Mouse (Mus musculus) heart, embryonic 16.5 days (tissue): ENCODE results near the gene Kyat3. TPM values are rescaled to one million over a fixed set of nuclear protein-coding genes. Genes with fewer than 3 reads are reported as not detected.

Experiments used
- ATAC-seq: fragments of 200-750 bp; cut with Nextera tagmentation; replicated peaks from 2 replicates; pipeline ENCODE4 v1.8.0; 2017; ENCODE audit warnings: moderate number of reproducible peaks; ENCODE audit not compliant: insufficient read depth, low FRiP score; ENCODE audit errors: extremely low read depth
- H3K27ac ChIP-seq: fragments of 300-500 bp; sonication (generic); 2 replicates; pipeline ENCODE4 v1.5.1; 2014; ENCODE audit warnings: mild to moderate bottlenecking, low read length, control low read depth, moderate library complexity
- H3K27me3 ChIP-seq: fragments of 300-500 bp; sonication (generic); 2 replicates; pipeline ENCODE4 v1.6.1; 2014; ENCODE audit warnings: low read length, mixed read lengths; ENCODE audit not compliant: control insufficient read depth, insufficient read depth
- H3K36me3 ChIP-seq: fragments of 300-500 bp; sonication (generic); 2 replicates; pipeline ENCODE4 v1.6.1; 2014; ENCODE audit not compliant: control insufficient read depth, insufficient read depth
- H3K4me1 ChIP-seq: fragments of 300-500 bp; sonication (generic); 2 replicates; pipeline ENCODE4 v1.6.1; 2014; ENCODE audit warnings: low read length, mixed read lengths; ENCODE audit not compliant: control insufficient read depth, insufficient read depth
- H3K4me2 ChIP-seq: fragments of 300-500 bp; sonication (generic); 2 replicates; pipeline ENCODE4 v1.6.1; 2014; ENCODE audit warnings: low read depth, mild to moderate bottlenecking, control low read depth, low read length
- H3K4me3 ChIP-seq: fragments of 300-500 bp; sonication (generic); 2 replicates; pipeline ENCODE4 v1.5.1; 2014; ENCODE audit warnings: mild to moderate bottlenecking, control low read depth, low read length
- H3K9ac ChIP-seq: fragments of 300-500 bp; sonication (generic); 2 replicates; pipeline ENCODE4 v1.6.1; 2014; ENCODE audit warnings: low read length, control low read depth
- H3K9me3 ChIP-seq: fragments of 300-500 bp; sonication (generic); replicated peaks from 2 replicates; pipeline ENCODE4 v1.6.1; 2016; ENCODE audit warnings: low read length; ENCODE audit not compliant: control insufficient read depth
- WGBS: fragments of 180-500 bp; shearing (Covaris S2); extraction: QIAGEN DNeasy Blood & Tissue Kit; methylation state at CpG from one replicate; pipeline ENCODE4 v1.1.7; 2014; 5-methylcytosine and 5-hydroxymethylcytosine counted together
- polyA plus RNA-seq: library from polyadenylated mRNA; unstranded; fragments of >200 nt; fragmentation: Nextera tagmentation; extraction: Ambion mirVana; gene quantifications from 2 replicates; pipeline ENCODE4 v1.2.1, GENCODE M21; 2015

The Kyat3 gene
- polyA plus RNA-seq, 1 experiment from 2014 or later = 15.6 TPM

DNA sequence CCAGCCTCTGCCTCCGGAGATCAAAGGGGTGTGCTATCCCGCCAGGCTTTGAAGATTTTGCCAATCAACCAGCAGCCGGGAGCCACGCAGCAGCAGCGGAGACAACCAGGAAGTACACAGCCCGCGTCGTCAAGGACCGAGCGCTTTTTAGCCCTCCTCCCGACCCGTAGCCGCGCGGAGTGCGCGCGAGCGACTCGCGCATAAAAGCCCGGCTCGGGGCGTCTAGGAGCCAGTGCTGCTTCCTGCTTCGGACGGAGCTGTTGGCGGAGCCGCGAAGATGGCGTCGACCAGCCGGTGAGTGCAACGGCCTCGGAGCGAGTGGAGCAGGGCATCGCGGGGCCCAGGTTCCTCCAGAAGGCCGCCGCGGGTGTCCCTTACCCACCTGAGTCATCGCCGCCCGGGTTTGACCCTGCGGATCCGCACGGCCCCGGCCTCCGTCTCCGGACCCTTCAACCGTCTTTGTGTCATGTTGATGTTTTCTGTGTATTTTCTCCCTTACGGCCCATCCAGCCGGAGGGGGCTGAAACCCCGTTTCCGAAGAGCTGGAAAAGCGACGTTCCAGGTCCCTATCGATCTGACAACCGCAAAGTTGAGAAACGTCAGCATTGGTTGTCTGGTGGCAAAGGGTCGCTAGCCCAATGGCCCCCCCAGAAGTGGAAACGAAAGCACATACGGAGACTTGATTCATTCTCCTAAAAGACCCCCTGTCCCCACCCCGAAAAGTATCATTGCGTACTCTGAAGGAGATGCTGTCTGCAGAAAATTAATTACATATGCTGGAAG lies 64.3 kb downstream of the Kyat3 start, which contains the start of gene Gtf2b:
TSS of gene Gtf2b (plus strand) at position 51 of the 783 bp plus-strand sequence.
- WGBS = under 1% methylated on average over 64 of the region's 64 CpGs

DNA sequence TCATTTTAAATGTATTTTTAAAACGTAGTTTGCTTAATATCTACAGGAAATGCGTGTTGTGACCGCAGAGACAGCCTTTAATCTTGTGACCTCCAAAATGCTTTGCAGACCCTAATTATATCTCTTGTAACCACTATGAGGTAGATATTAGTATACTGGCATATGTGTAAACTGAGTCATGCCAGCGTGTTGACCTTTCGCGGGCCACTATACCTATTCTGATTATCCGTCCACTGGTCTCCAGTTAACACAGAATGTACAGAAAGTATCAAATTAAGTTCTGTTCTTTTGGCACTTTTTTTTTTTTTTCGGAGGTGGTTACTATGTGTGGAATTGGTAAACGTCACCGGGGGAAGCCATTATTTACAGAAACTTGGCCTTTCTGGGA lies 64.9 kb downstream of the Kyat3 start:
- ATAC-seq = no peak
- H3K9me3 ChIP-seq = no peaks in the 10 kb centered on the region
- H3K36me3 ChIP-seq = no peaks in the 10 kb centered on the region
- H3K4me2 ChIP-seq = peak overlapping the region; percentile 92
- H3K4me1 ChIP-seq = peaks cover 32% of the 10 kb centered on the region
- H3K27me3 ChIP-seq = no peaks in the 10 kb centered on the region
- peak overlapping the region; percentile 97 for H3K4me3 ChIP-seq
- H3K9ac ChIP-seq = peak overlapping the region; percentile 97
- H3K27ac ChIP-seq = peak overlapping the region; percentile 88
- 17% methylated on average over 10 of the region's 10 CpGs for WGBS

More for the DNA sequence above, 64.3 kb downstream of the Kyat3 start, which contains the start of gene Gtf2b:
- H3K4me2 ChIP-seq = peak within 1 kb of the TSS; percentile 92
- H3K4me3 ChIP-seq = peak within 1 kb of the TSS; percentile 97
- H3K4me1 ChIP-seq = peaks cover 29% of the 10 kb centered on the region
- no peaks in the 10 kb centered on the region for H3K36me3 ChIP-seq
- ATAC-seq = peak; percentile 100
- no peaks in the 10 kb centered on the region for H3K9me3 ChIP-seq
- H3K9ac ChIP-seq = peak within 1 kb of the TSS; percentile 97
- H3K27ac ChIP-seq = peak within 1 kb of the TSS; percentile 88
- H3K27me3 ChIP-seq = no peaks in the 10 kb centered on the region

DNA sequence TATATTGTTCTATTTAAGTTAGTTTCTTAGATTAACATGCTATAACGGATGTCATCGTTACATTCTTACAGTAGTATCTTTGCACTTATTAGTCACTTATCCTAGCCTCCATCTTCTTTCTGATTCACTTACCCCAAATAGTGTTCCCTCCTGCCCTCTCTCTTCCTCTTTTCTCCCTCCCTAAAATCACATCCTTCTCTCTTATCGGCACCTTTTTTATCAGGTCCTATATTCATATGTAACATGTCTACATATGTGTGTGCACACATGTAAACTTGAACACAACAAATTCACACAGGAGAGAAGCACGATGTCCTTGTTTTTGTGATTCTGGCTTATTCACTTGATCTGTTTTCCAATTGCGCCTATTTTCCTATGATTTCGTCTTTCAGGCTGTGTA lies 67.6 kb downstream of the Kyat3 start:
- Histone ChIP-seq H3K4me3 (no peak overlapping the region), H3K9me3 (no peaks in the 10 kb centered on the region), H3K36me3 (peaks cover 11% of the 10 kb centered on the region; the same call in 1 of the 2 replicates), H3K27ac (no peak overlapping the region), H3K4me1 (peaks cover 36% of the 10 kb centered on the region), H3K27me3 (no peaks in the 10 kb centered on the region), H3K4me2 (no peak overlapping the region), H3K9ac (no peak overlapping the region)
- 95% methylated on average over 6 of the region's 6 CpGs for WGBS
- ATAC-seq = no peak

DNA sequence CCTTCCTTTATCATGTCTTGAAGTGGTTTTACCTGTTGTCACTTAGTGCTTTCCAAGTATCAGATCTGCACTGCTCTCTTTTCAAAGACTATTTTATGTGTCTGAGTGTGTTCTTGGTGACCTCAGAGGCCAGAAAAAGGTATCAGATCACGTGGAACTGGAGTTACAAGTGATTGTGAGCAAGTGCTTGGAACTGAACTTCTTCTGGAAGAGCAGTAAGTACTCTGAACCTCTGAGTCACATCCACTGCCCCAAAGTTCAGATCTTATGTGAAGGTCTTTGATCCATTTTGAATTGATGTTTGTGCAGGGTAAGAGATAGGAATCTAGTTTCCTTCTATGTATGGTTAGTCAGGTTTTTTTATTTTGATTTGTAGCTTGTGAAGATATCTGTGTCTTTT lies 69.7 kb downstream of the Kyat3 start:
- no peaks in the 10 kb centered on the region for H3K9me3 ChIP-seq
- no peaks in the 10 kb centered on the region for H3K27me3 ChIP-seq
- H3K4me2 ChIP-seq = no peak overlapping the region
- no peak overlapping the region for H3K9ac ChIP-seq
- WGBS = 22% methylated on average over 1 of the region's 1 CpGs
- H3K4me3 ChIP-seq = no peak overlapping the region
- ATAC-seq = no peak
- no peak overlapping the region for H3K27ac ChIP-seq
- H3K36me3 ChIP-seq = peaks cover 14% of the 10 kb centered on the region; the same call in 1 of the 2 replicates
- peaks cover 37% of the 10 kb centered on the region for H3K4me1 ChIP-seq

DNA sequence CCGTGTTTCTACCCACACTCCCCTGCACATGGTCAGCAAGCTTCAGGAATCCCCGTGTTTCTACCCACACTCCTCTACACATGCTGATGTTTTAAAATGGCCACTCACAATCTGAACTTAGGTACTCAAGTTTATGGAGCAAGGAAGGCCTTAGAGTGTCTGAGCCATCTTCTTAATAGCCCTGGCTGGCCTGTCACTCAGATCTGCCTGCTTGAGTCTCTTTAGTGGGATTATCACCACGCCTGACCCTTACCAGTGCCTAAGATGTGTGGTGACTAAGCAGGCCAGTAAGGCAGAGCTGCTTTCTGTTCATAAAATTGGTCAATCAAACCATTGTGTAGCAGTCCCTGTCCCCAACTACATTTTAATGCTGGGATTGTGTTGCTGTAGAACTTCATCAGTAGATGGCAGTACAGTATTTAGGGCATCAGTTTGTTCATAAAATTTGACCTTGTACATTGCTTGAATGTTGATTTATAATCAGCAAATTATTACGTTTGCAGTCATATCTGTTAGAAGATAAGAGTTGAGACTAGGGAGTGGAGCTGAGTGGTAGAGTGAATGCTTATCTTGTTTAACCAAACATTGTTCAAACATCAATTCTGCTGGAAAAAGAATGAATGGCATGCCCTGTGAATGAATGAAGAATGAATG lies 72.8 kb downstream of the Kyat3 start:
- H3K4me1 ChIP-seq = peaks cover 26% of the 10 kb centered on the region
- peaks cover 20% of the 10 kb centered on the region; the same call in 1 of the 2 replicates for H3K36me3 ChIP-seq
- no peak overlapping the region for H3K9ac ChIP-seq
- no peak overlapping the region for H3K27ac ChIP-seq
- 46% methylated on average over 4 of the region's 4 CpGs for WGBS
- no peak for ATAC-seq
- H3K4me2 ChIP-seq = no peak overlapping the region
- no peak overlapping the region for H3K4me3 ChIP-seq
- H3K27me3 ChIP-seq = no peaks in the 10 kb centered on the region
- H3K9me3 ChIP-seq = no peaks in the 10 kb centered on the region

DNA sequence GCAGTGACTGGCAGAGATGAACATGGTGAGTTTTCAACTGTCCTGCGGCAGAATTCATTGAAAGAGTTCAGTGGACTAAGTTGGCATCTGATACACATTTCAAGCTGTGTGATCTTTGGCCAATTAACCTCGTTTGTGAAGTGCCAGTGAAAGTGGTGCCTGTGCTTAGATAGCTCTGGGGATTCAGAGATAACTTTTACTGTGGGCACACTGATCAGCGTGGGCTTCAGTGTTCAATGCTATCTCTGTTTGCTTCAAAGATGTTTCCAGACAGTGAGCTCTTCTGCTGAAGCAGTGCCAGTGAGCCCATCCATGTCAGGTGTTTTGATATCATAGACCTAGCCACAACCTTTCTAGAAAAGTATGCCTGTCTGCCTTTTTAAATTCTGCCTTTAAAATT lies 76.4 kb downstream of the Kyat3 start:
- Histone ChIP-seq H3K27me3 (no peaks in the 10 kb centered on the region), H3K9ac (no peak overlapping the region), H3K9me3 (no peaks in the 10 kb centered on the region), H3K27ac (no peak overlapping the region), H3K36me3 (peaks cover 41% of the 10 kb centered on the region), H3K4me3 (no peak overlapping the region), H3K4me1 (peaks cover 10% of the 10 kb centered on the region; the same call in 1 of the 2 replicates), H3K4me2 (no peak overlapping the region)
- WGBS = 48% methylated on average over 3 of the region's 3 CpGs
- ATAC-seq = no peak

DNA sequence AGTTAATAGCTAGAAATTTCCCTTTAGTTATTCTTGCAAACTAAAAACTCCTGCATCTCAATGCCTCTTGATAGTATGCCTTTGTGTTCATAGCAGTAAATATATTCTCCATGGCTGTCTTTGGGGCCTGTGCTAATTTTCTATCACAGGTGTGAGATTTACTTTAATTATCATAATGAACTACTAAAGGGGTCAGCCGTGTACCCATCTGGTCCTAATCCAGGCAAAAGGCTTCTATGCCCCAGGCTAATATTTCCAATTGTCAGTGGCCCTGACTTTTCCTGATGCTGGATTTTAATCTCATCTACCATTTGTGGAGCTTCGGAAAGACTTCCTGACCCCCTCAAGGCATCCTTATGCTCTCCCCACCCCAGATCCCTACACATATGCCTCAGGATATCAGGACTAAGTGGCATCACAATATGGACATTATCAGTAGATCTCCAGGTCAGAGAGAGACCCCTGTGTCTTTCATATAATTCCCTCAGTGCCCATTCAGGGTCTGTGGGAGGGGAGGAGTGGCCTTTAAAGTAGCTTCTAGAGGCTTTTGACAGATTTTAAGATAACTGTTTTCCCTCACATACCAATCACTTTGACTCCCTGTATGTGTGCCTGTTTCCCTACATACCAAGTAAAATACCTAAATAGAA lies 85.7 kb downstream of the Kyat3 start:
- ATAC-seq = no peak
- Histone ChIP-seq H3K27me3 (no peaks in the 10 kb centered on the region), H3K4me3 (no peak overlapping the region), H3K4me2 (no peak overlapping the region), H3K36me3 (peaks cover 33% of the 10 kb centered on the region), H3K4me1 (no peaks in the 10 kb centered on the region), H3K9me3 (no peaks in the 10 kb centered on the region), H3K9ac (no peak overlapping the region), H3K27ac (no peak overlapping the region)
- WGBS = 64% methylated on average over 2 of the region's 2 CpGs

DNA sequence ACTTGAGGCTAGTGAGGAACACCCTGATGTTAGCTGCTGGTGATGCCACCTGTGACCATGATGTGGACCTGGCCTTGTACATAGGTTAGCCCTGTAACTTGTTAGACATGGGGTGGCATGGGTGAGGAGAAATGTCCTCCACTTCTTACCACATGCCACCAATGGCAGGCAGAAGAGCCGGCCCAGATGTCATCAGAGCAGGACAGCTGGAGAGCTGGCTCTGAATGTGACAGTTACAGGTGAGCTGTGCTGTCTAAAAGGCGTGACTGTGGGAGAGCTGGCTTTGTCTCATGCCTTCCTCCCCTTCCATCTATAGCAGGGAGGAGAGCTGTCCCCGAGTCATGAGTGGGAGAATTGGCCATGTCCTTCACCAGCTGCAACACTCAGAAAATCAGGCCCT lies 94.7 kb downstream of the Kyat3 start:
- H3K9ac ChIP-seq = no peak overlapping the region

More for the DNA sequence above, 94.7 kb downstream of the Kyat3 start:
- 79% methylated on average over 3 of the region's 3 CpGs for WGBS
- Histone ChIP-seq H3K36me3 (peaks cover 41% of the 10 kb centered on the region), H3K9me3 (no peaks in the 10 kb centered on the region), H3K27me3 (no peaks in the 10 kb centered on the region), H3K4me1 (no peaks in the 10 kb centered on the region), H3K4me3 (no peak overlapping the region), H3K4me2 (no peak overlapping the region), H3K27ac (no peak overlapping the region)
- no peak for ATAC-seq
